Mouse (Mus musculus) inflammation-experienced regulatory T-cells, adult 6 months (primary cell): ENCODE measurements around the gene Tubgcp2. TPM values are rescaled to one million over a fixed set of nuclear protein-coding genes. Genes with fewer than 3 reads are reported as not detected.
A peak's percentile ranks its signal among the peaks of the same experiment; 100 is the strongest.

ENCODE experiments used
- ATAC-seq: one replicate; pipeline ENCODE4 v1.8.0; 2017
- polyA plus RNA-seq, 3 experiments: library from polyadenylated mRNA; unstranded; fragments of 100-300 nt; shearing (Covaris generic); gene quantifications; one replicate each; pipeline ENCODE4 v1.2.1; 2017

Tubgcp2 gene
- polyA plus RNA-seq, 3 experiments from 2014 or later, result 24.8 to 32.5 (median 28.0) TPM

- ATAC-seq, result no peak
These were observed 11.4 kb upstream of the Tubgcp2 start for GRCm38 (mm10) chr7:140047811-140048311.

GRCm38 (mm10) chr7:140045546-140045945 is 9.1 kb upstream of the Tubgcp2 start:
- no peak for ATAC-seq

GRCm38 (mm10) chr7:140042728-140043127 is 6.3 kb upstream of the Tubgcp2 start:
- ATAC-seq, result no peak

GRCm38 (mm10) chr7:140037171-140037555 is 694 bp upstream of the Tubgcp2 start:
- no peak for ATAC-seq

GRCm38 (mm10) chr7:140035456-140035855 is 1.0 kb downstream of the Tubgcp2 start:
- ATAC-seq, result no peak

- ATAC-seq, result no peak
These were observed 3.1 kb downstream of the Tubgcp2 start for GRCm38 (mm10) chr7:140033386-140033785.

GRCm38 (mm10) chr7:140032366-140032765 is 4.1 kb downstream of the Tubgcp2 start:
- no peak for ATAC-seq

- ATAC-seq, result no peak
These were observed 4.7 kb downstream of the Tubgcp2 start for GRCm38 (mm10) chr7:140031771-140032170.

- ATAC-seq, result no peak
These were observed 25.1 kb downstream of the Tubgcp2 start for GRCm38 (mm10) chr7:140011336-140011735.

- no peak for ATAC-seq
These were observed 28.7 kb downstream of the Tubgcp2 start for GRCm38 (mm10) chr7:140007781-140008180.

GRCm38 (mm10) chr7:140006861-140007611 is 29.4 kb downstream of the Tubgcp2 start:
- no peak for ATAC-seq

- ATAC-seq, result no peak
These were observed 31.8 kb downstream of the Tubgcp2 start for GRCm38 (mm10) chr7:140004666-140005065.

- no peak for ATAC-seq
These were observed 35.3 kb downstream of the Tubgcp2 start for GRCm38 (mm10) chr7:140001086-140001740.

- no peak for ATAC-seq
These were observed 37.6 kb downstream of the Tubgcp2 start for GRCm38 (mm10) chr7:139998691-139999350.

- peak; percentile 84 for ATAC-seq
These were observed 41.8 kb downstream of the Tubgcp2 start for GRCm38 (mm10) chr7:139994676-139995075.

GRCm38 (mm10) chr7:139994202-139994601 is 42.3 kb downstream of the Tubgcp2 start:
- ATAC-seq, result no peak

GRCm38 (mm10) chr7:139993532-139993931 is 42.9 kb downstream of the Tubgcp2 start:
- ATAC-seq, result no peak

- ATAC-seq, result peak; percentile 34
These were observed 44.1 kb downstream of the Tubgcp2 start, which contains the start of gene Adam8 for GRCm38 (mm10) chr7:139992406-139992805. TSS of gene Adam8 (minus strand) at chr7:139992562.

GRCm38 (mm10) chr7:139990864-139991394 is 45.5 kb downstream of the Tubgcp2 start:
- no peak for ATAC-seq

- ATAC-seq, result no peak
These were observed 48.2 kb downstream of the Tubgcp2 start for GRCm38 (mm10) chr7:139988272-139988671.

- ATAC-seq, result no peak
These were observed 52.0 kb downstream of the Tubgcp2 start for GRCm38 (mm10) chr7:139984505-139984904.

GRCm38 (mm10) chr7:139982058-139982457 is 54.4 kb downstream of the Tubgcp2 start:
- ATAC-seq, result no peak

GRCm38 (mm10) chr7:139980778-139981177 is 55.7 kb downstream of the Tubgcp2 start:
- ATAC-seq, result no peak
